8 mouse cellular contexts compared by ENCODE assay signal in the genomic region with DNA sequence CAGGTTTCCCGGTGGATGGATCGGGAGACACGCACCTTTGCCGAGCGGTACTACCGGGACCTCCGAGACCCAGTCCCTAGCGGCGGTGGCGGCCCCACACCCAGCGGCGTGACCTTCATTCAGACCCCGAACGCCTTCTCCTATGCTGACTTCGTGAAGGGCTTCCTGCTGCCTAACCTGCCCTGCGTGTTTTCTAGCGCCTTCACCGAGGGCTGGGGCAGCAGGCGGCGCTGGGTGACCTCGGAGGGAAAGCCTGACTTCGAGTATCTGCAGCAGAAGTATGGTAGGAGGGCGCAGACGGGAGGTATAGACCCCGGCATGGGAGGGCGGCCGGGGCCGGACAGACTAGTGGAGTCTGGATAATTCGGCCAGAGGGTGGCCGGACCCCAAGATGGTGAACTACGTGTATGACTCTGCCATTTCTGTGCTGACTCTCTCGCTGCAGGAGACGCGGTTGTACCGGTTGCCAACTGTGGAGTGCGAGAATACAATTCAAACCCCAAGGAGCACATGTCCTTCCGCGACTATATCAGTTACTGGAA. TPM values are rescaled to one million over a fixed set of nuclear protein-coding genes. Genes with fewer than 3 reads are reported as not detected.
DNase-seq lines count a peak whose midpoint lies in the region; ATAC-seq and TF ChIP-seq lines count a peak whose summit lies in the region.

No protein-coding gene starts in this region.

- no peaks in the 10 kb centered on the region for H3K9me3 ChIP-seq in liver, embryonic 15.5 days (replicated peaks)

- peak overlapping the region; percentile 86 for H3K27ac ChIP-seq in testis, adult 2 months (ENCODE audit: control insufficient read depth, insufficient read depth, low read depth, low read length)
- H3K27ac ChIP-seq in liver, embryonic 15.5 days (replicated peaks), result peak overlapping the region; percentile 65
- H3K27ac ChIP-seq in olfactory bulb, adult 2 months (ENCODE audit: insufficient read depth, low read depth, low read length), result peak overlapping the region; percentile 36

- peak overlapping the region; percentile 91 for H3K4me2 ChIP-seq in liver, embryonic 15.5 days

- ATAC-seq in granulocyte monocyte progenitor cell, adult 5-6 weeks (replicated peaks; ENCODE audit: poor library complexity, severe bottlenecking), result peak; percentile 53
- peak; percentile 65 for ATAC-seq in liver, embryonic 15.5 days (ENCODE audit: insufficient read depth)

- no peaks in the 10 kb centered on the region for H3K36me3 ChIP-seq in testis, adult 2 months (ENCODE audit: control insufficient read depth, insufficient read depth, low read length)
- H3K36me3 ChIP-seq in liver, embryonic 15.5 days (replicated peaks), result peaks cover 25% of the 10 kb centered on the region

- H3K4me3 ChIP-seq in testis, adult 2 months (ENCODE audit: control insufficient read depth, low read depth, low read length), result peak overlapping the region; percentile 95
- H3K4me3 ChIP-seq in liver, embryonic 15.5 days (replicated peaks), result peak overlapping the region; percentile 85
- peak overlapping the region; percentile 71 for H3K4me3 ChIP-seq in olfactory bulb, adult 2 months (ENCODE audit: insufficient read depth, low read depth, low read length)

- TF ChIP-seq POLR2A in testis, adult 2 months (IDR thresholded peaks at IDR 0.05; ENCODE audit: control insufficient read depth, low read depth, low read length), result no peak
- TF ChIP-seq POLR2A in olfactory bulb, adult 2 months (IDR thresholded peaks at IDR 0.05; ENCODE audit: insufficient read depth, low read depth, low read length), result no peak

- no peaks in the 10 kb centered on the region for H3K27me3 ChIP-seq in testis, adult 2 months (ENCODE audit: control insufficient read depth, insufficient read depth, low read length)
- no peaks in the 10 kb centered on the region for H3K27me3 ChIP-seq in liver, embryonic 15.5 days

- WGBS in liver, embryonic 15.5 days (ENCODE audit: insufficient replicate concordance), result under 1% methylated on average over 38 of the region's 38 CpGs
- under 1% methylated on average over 38 of the region's 38 CpGs for WGBS in olfactory bulb, adult 2 months

- H3K4me1 ChIP-seq in testis, adult 2 months (ENCODE audit: control insufficient read depth, insufficient read depth, low read length), result peaks cover 10% of the 10 kb centered on the region
- H3K4me1 ChIP-seq in liver, embryonic 15.5 days (replicated peaks), result peaks cover 25% of the 10 kb centered on the region
- peaks cover 14% of the 10 kb centered on the region for H3K4me1 ChIP-seq in olfactory bulb, adult 2 months (ENCODE audit: control insufficient read depth, insufficient read depth, low read length)

- H3K9ac ChIP-seq in liver, embryonic 15.5 days, result peak overlapping the region; percentile 85

- 0 out of 2 replicates have a peak, but pooled peaks have one; percentile 23 for TF ChIP-seq CTCF in testis, adult 2 months (IDR thresholded peaks at IDR 0.05; ENCODE audit: control insufficient read depth, insufficient read depth, insufficient replicate concordance, low read depth, low read length)
- no peak for TF ChIP-seq CTCF in olfactory bulb, adult 2 months (IDR thresholded peaks at IDR 0.05; ENCODE audit: insufficient read depth, low read depth, low read length)

- peak; percentile 20 to 21 for DNase-seq in frontal cortex, adult 2 months (ENCODE audit: extremely low spot score in 1 of 2, low spot score in 1 of 2)
- DNase-seq in frontal cortex, postnatal 25 days (ENCODE audit: low spot score in 2 of 2), result no peak
- no peak for DNase-seq in testis, postnatal 14 days (ENCODE audit: low spot score)
- DNase-seq in cerebellum, adult 9-10 months, result no peak

RNA-seq across cellular contexts. Expression of gene Jmjd4, which starts 0.5 kb away (rescaled TPM):
- polyA plus RNA-seq in frontal cortex, adult 2 months (2012; rRNA removed), result 14.7 and 15.6 TPM in 2 replicates
- 2.8 and 3.0 TPM in 2 replicates for polyA plus RNA-seq in testis, adult 2 months (2012; rRNA removed)
- 4.3 and 6.0 TPM in 2 replicates for total RNA-seq in granulocyte monocyte progenitor cell, adult 5-6 weeks (2014; fragmentation: Nextera tagmentation)
- 4.3 and 5.6 TPM in 2 replicates for total RNA-seq in granulocyte monocyte progenitor cell, adult 5-6 weeks (2017)
- 3.9 and 4.3 TPM in 2 replicates for polyA plus RNA-seq in liver, embryonic 15.5 days (2015; fragmentation: Nextera tagmentation; extraction: Ambion mirVana)
- polyA plus RNA-seq in olfactory bulb, adult 2 months (2012; ENCODE audit: insufficient read depth, insufficient read length, low replicate concordance, missing spikeins), result not detected in 2 replicates

RNA-seq across cellular contexts. Expression of gene Snap47, which starts 0.7 kb away (rescaled TPM):
- polyA plus RNA-seq in frontal cortex, adult 2 months (2012; rRNA removed), result 337 and 389 TPM in 2 replicates
- 22.6 and 25.8 TPM in 2 replicates for polyA plus RNA-seq in testis, adult 2 months (2012; rRNA removed)
- total RNA-seq in granulocyte monocyte progenitor cell, adult 5-6 weeks (2014; fragmentation: Nextera tagmentation), result 5.9 and 6.0 TPM in 2 replicates
- total RNA-seq in granulocyte monocyte progenitor cell, adult 5-6 weeks (2017), result 4.8 and 7.1 TPM in 2 replicates
- polyA plus RNA-seq in liver, embryonic 15.5 days (2015; fragmentation: Nextera tagmentation; extraction: Ambion mirVana), result 25.4 and 27.1 TPM in 2 replicates
- 397 TPM in 1 of 2 replicates, not detected in the other for polyA plus RNA-seq in olfactory bulb, adult 2 months (2012; ENCODE audit: insufficient read depth, insufficient read length, low replicate concordance, missing spikeins)

RNA-seq across cellular contexts. Expression of gene Zfp867, which starts 22.0 kb away (rescaled TPM):
- 3.2 and 3.8 TPM in 2 replicates for polyA plus RNA-seq in frontal cortex, adult 2 months (2012; rRNA removed)
- 1.1 and 1.4 TPM in 2 replicates for polyA plus RNA-seq in testis, adult 2 months (2012; rRNA removed)
- 2.8 and 3.4 TPM in 2 replicates for total RNA-seq in granulocyte monocyte progenitor cell, adult 5-6 weeks (2014; fragmentation: Nextera tagmentation)
- 1.5 and 2.9 TPM in 2 replicates for total RNA-seq in granulocyte monocyte progenitor cell, adult 5-6 weeks (2017)
- polyA plus RNA-seq in liver, embryonic 15.5 days (2015; fragmentation: Nextera tagmentation; extraction: Ambion mirVana), result 1.4 and 1.5 TPM in 2 replicates
- polyA plus RNA-seq in olfactory bulb, adult 2 months (2012; ENCODE audit: insufficient read depth, insufficient read length, low replicate concordance, missing spikeins), result not detected in 2 replicates

Comparison
In these comparisons a context has a peak if more than half of its experiments do, and no peak if none do; other contexts are left out.
1. DNase-seq: peak in frontal cortex, adult 2 months (2 of 2); none in frontal cortex, postnatal 25 days (0 of 2), testis, postnatal 14 days (single experiment) and cerebellum, adult 9-10 months (single experiment).
2. H3K27ac ChIP-seq: peak in every context shown above with its lines; median percentile 86 in testis, adult 2 months; 65 in liver, embryonic 15.5 days; 36 in olfactory bulb, adult 2 months.
3. Peak in every context shown above with its lines, with median percentiles within 50 percentile points of each other: H3K4me3 ChIP-seq.